In the genomic region with DNA sequence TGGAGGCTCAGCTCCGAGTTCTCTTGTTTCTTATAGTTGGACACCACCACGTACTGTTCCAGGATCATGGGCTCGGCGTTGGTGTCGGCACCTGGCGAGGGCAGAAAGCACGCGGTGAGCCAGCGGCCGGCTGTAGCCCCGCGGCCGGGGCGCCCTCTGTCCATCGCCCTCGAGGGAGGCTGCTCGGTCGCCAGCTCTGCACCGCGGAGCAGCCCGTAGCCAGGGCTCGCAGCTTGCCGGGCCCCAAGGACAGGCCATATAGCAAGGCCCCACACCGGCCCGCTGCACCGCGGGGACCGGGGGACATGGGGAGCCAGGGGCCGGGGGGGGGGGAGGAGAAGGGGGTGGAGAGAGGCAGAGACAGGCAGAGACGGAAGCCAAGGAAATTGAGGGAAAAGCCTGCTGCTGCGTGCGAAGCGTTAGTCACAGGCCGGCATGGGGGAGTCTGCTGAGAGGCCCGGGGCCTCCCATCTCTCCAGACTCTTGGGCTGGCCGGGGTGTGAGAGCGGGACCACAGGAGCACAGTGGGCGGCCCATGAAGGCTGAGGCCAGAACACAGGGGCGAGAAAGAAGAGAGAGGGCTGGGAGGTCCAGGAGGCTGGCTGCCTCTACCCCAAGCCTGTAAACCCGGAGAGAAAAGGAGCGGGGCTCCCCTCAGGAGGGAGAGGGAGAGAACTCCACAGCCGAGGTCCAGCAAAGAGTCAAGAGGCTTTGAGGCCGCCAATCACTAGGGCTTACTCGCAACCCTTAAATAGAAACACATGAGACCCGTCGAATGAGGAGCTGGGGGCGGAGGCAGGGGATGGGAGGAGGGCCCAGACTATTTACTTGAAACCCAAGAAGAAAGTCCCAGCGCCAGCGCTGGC, we compare ENCODE assay signal across 8 mouse cellular contexts.
A peak's percentile ranks its signal among the peaks of the same experiment; 100 is the strongest.
DNase-seq lines count a peak whose midpoint lies in the region; ATAC-seq and TF ChIP-seq lines count a peak whose summit lies in the region.

No protein-coding gene starts in this region.

- peak overlapping the region; percentile 26 for H3K4me3 ChIP-seq in left cerebral cortex, adult 2 months
- peak overlapping the region; percentile 70 for H3K4me3 ChIP-seq in embryonic facial prominence, embryonic 10.5 days
- H3K4me3 ChIP-seq in lung, embryonic 16.5 days (ENCODE audit: low read length), result peak overlapping the region; percentile 60

- H3K27ac ChIP-seq in left cerebral cortex, adult 2 months, result peak overlapping the region; percentile 69
- peak overlapping the region; percentile 95 for H3K27ac ChIP-seq in embryonic facial prominence, embryonic 10.5 days (replicated peaks)
- peak overlapping the region; percentile 92 for H3K27ac ChIP-seq in lung, embryonic 16.5 days (ENCODE audit: low read length)

- peak; percentile 85 for ATAC-seq in lung, embryonic 16.5 days (ENCODE audit: low read depth)
- ATAC-seq in monocyte, adult 5-6 weeks (replicated peaks; ENCODE audit: insufficient number of reproducible peaks, low FRiP score, low TSS enrichment, poor library complexity, severe bottlenecking), result no peak

- intact Hi-C loops in left cerebral cortex, adult 2 months (cut with DNase I), result no loop called here

- no peak for DNase-seq in left cerebral cortex, adult 2 months (ENCODE audit: extremely low spot score in 1 of 2, low spot score in 2 of 2)
- no peak for DNase-seq in left cerebral cortex, adult 11 months (ENCODE audit: low spot score)
- DNase-seq in embryonic facial prominence, embryonic 10.5 days (ENCODE audit: low spot score), result peak; percentile 91
- DNase-seq in heart, adult 9 months (ENCODE audit: low spot score in 2 of 2), result peak; percentile 89 to 91
- DNase-seq in kidney, adult 8-10 months, result peak; percentile 47 to 55
- DNase-seq in retina, postnatal 1 day, result peak; percentile 52

- H3K9me3 ChIP-seq in embryonic facial prominence, embryonic 10.5 days, result no peaks in the 10 kb centered on the region
- no peaks in the 10 kb centered on the region for H3K9me3 ChIP-seq in lung, embryonic 16.5 days (ENCODE audit: control insufficient read depth, low read length)

- peaks cover 33% of the 10 kb centered on the region for H3K36me3 ChIP-seq in embryonic facial prominence, embryonic 10.5 days (replicated peaks)
- H3K36me3 ChIP-seq in lung, embryonic 16.5 days (ENCODE audit: control insufficient read depth, insufficient read depth, low read length), result peaks cover 9% of the 10 kb centered on the region

- peak overlapping the region; percentile 92 for H3K4me2 ChIP-seq in lung, embryonic 16.5 days (ENCODE audit: low read depth, low read length)

- no peak for TF ChIP-seq CTCF in left cerebral cortex, adult 2 months (IDR thresholded peaks at IDR 0.05)

- H3K4me1 ChIP-seq in embryonic facial prominence, embryonic 10.5 days, result peaks cover 88% of the 10 kb centered on the region
- H3K4me1 ChIP-seq in lung, embryonic 16.5 days (replicated peaks; ENCODE audit: control insufficient read depth, insufficient read depth, low read length), result peaks cover 69% of the 10 kb centered on the region

- WGBS in embryonic facial prominence, embryonic 10.5 days, result under 1% methylated on average over 49 of the region's 49 CpGs
- WGBS in lung, embryonic 16.5 days, result 4% methylated on average over 45 of the region's 49 CpGs

- H3K27me3 ChIP-seq in embryonic facial prominence, embryonic 10.5 days (replicated peaks; ENCODE audit: low read depth, poor library complexity, severe bottlenecking), result no peaks in the 10 kb centered on the region
- no peaks in the 10 kb centered on the region for H3K27me3 ChIP-seq in lung, embryonic 16.5 days (ENCODE audit: control insufficient read depth, insufficient read depth, low read depth, low read length)

- H3K9ac ChIP-seq in lung, embryonic 16.5 days (ENCODE audit: low read length), result peak overlapping the region; percentile 84

Comparison
In these comparisons a context has a peak if more than half of its experiments do, and no peak if none do; other contexts are left out.
1. DNase-seq: peak in embryonic facial prominence, embryonic 10.5 days (single experiment), heart, adult 9 months (2 of 2), kidney, adult 8-10 months (2 of 2) and retina, postnatal 1 day (single experiment); none in left cerebral cortex, adult 2 months (0 of 2) and left cerebral cortex, adult 11 months (single experiment).
2. Peak in every context shown above with its lines, with median percentiles within 50 percentile points of each other: H3K27ac ChIP-seq and H3K4me3 ChIP-seq.